Mouse (Mus musculus): ENCODE measurements around the gene Eif4e.
"Not testable (repeated sequence)": the region's sequence is repeated elsewhere in the genome, so short reads cannot be mapped to it uniquely, and the experiment has no call there.

Gene Eif4e

GRCm38 (mm10) chr3:138517881-138518280 lies 8.1 kb upstream of the Eif4e start:
- DNase-seq (ENCODE audit: low read depth, low spot score), result peak; percentile 74

DNA sequence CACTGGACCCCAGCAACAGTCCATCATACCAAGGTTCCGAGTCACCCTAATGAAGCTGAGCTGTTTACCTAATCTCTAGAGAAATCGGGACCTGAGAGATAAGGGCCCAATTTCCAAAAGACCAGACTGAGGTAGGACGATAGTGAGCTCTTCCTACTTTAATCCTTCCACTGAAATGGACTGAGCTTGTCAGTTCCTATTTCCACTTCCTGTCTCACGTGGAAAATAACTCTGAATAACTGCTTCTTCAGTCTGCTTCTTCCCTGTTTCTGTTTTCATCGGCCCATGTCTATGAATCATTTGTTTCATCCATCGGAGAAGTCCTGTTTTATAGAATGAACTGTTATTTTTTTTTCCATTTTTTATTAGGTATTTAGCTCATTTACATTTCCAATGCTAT lies 6.8 kb upstream of the Eif4e start:
- DNase-seq (ENCODE audit: low read depth, low spot score), result no peak

- DNase-seq (ENCODE audit: low read depth, low spot score), result no peak
These were observed 2.0 kb upstream of the Eif4e start for GRCm38 (mm10) chr3:138523956-138524355.

DNA sequence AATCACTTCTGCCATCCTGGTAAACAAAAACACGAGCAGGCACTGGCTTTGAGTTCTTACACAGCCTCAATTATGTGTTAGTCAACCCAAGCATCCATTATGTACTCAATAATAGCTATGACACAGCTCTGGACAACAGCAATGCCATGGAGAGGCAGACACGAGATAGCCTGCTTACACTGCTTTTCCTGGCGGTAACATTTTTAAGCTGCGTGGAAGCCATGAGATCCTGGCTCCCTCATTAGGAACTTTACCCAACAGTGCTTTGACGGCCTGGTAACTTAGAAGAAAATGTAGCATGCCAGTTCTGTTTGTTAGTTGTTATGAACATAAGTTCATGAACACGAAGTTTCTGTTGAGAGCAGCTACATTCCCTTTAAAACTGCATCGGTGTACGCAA lies 485 bp upstream of the Eif4e start:
- no peak for DNase-seq (ENCODE audit: low read depth, low spot score)

GRCm38 (mm10) chr3:138526916-138527666 lies 1.1 kb downstream of the Eif4e start:
- DNase-seq (ENCODE audit: low read depth, low spot score), result peak; percentile 99

GRCm38 (mm10) chr3:138527667-138528231 lies 1.8 kb downstream of the Eif4e start:
- peak; percentile 60 for DNase-seq (ENCODE audit: low read depth, low spot score)

GRCm38 (mm10) chr3:138528265-138528664 lies 2.3 kb downstream of the Eif4e start:
- no peak for DNase-seq (ENCODE audit: low read depth, low spot score)

DNA sequence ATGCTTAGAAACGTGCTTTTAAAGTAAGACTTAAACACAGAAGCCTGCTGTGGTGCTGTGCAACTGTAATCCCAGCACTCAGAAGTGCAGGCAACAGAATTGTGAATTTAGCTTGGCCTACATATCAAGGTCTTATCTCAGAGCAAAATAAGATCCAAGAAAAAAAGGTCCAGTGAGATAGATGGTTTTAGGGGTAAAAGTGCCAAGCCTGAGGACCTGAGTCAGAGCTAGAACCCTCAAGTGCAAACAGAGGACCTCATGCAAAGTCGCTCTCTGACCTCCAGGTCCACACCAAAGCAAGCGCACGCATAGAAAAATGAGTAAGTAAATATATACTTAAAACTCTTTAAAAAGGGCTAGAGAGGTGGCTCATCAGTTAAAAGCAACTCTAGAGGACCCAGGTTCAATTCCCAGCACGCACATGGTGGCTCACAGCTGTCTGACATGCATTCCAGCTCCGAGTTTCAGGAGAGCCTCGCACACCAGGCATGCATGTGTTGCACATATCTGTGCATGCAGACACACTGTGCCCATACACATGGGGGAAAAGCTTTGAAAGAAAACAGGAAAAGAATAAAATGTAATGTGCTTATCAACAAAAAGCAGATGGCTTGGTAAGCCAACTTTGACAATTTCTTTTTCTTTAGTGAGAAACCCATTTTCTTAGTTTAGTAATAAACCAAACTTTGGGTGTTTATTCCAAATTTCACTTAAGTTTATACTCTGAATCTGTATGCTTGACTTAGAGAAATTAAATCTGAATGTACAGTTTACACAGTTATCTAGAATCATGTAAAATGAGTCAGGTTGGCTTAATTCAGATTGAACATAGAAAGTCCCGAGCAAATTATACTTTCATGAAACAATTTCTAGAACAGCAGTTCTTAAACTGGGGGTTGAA lies 4.8 kb downstream of the Eif4e start:
- DNase-seq (ENCODE audit: low read depth, low spot score), result no peak

- DNase-seq (ENCODE audit: low read depth, low spot score), result no peak
These were observed 5.7 kb downstream of the Eif4e start for GRCm38 (mm10) chr3:138531479-138532181.

DNA sequence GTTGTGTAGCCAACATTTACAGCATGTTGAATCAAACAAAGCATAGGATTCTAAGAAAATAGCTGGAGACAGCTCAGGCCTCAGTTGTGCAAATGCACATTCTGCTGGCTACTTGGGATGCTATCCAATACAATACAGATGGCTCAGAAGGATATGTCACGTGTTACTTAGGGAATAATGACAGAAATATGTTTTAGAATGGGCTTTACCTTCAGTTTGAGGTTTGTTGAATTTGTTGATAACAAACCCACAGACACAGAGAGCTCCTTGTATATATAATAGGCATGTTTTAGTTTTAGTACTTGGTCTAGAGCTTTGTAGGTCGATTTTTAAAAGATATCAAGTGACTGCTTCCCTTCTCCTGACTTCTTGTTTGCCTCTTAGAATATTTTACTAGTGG lies 6.8 kb downstream of the Eif4e start:
- no peak for DNase-seq (ENCODE audit: low read depth, low spot score)

GRCm38 (mm10) chr3:138536031-138536430 lies 10.1 kb downstream of the Eif4e start:
- DNase-seq (ENCODE audit: low read depth, low spot score), result no peak

DNA sequence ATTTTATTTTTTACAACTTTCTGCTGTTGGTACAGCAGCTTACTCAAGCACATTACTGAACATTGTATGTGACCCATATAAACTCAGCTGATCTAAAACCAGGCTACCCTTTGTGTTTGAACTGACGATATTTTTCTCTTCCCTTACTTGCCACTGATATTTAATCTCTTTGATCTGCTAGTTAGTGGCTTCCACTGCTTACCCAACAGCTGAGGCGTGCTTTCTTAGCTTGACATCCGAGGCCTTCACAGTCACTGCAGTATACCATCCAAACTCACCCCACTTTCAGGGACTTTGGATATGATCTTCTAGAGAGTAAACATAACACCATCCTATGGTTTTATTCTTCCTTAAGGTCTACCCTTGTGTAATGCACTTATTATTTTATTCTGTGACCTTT lies 16.6 kb downstream of the Eif4e start:
- DNase-seq (ENCODE audit: low read depth, low spot score), result peak; percentile 45

DNA sequence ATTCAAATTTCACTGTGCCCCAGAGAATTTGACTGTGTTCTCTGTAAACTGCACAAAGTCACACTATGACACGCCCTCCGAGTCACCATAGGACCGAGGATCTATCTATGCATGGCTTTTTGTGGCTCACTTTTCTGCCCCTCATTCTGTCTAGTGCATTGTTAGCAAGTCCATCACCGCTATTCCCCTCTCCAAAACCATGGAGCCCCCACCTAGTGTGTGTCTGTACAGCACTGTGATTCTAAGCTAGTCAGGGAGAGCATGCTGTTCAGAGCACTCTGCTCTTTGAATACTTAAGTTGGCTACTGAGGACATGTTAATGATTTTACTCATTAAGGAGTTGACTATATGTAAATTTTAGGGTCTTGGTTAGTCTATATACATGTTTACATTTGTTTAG lies 18.1 kb downstream of the Eif4e start:
- DNase-seq (ENCODE audit: low read depth, low spot score), result no peak

DNA sequence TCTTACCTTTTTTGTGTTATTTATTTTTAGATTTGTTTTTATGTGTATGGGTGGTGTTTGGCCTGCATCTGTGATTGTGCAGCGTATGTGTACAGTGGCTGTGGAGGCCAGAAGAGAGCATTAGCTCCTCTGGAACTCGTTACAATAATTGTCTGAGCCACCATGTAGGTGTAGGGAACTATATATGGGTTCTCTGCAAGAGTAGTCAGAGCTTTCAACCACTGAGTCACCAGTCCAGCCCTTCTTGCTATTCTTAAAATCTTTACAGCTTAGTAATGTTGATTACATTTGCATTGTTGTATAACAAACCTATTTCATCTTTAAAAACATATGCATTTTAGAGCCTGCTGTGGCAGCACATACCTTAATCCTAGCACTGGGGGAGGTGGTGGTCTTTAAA lies 20.7 kb downstream of the Eif4e start:
- DNase-seq (ENCODE audit: low read depth, low spot score), result no peak

GRCm38 (mm10) chr3:138549045-138549444 lies 23.1 kb downstream of the Eif4e start:
- DNase-seq (ENCODE audit: low read depth, low spot score), result no peak

DNA sequence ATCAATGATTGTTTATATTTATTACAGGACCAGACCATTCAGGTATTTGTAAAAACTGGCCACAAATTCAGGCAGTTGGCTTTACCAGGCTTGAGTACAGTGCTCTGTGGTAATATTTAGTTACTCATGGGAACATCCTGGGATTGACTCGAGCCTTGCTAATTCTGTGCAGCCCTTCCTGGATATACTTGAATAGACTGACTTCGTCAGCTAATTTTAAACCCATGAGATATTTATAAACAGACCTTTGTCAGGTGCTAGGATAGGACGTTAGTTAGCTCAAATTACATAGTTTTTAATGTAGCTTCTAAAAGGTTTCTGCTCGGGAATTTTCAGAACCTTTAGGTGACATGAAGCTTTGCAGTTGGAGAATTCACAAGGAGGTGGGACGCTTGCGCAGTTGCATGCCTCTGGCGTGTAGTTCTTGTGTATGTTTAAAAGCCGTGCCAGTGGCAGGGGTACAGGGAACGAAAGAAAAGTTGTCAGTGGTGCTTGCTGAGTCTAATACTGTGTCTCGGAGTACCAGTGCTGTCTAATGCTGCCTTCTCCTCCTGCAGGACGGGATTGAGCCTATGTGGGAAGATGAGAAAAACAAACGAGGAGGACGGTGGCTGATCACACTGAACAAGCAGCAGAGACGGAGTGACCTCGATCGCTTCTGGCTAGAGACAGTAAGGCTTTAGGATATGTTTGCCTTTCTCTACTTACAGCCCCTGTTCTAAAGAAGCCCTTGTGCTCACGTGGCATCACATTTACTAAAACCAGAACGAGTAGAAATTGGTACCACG lies 24.6 kb downstream of the Eif4e start:
- no peak for DNase-seq (ENCODE audit: low read depth, low spot score)

- not testable (repeated sequence) for DNase-seq (ENCODE audit: low read depth, low spot score)
These were observed 29.3 kb downstream of the Eif4e start for GRCm38 (mm10) chr3:138555279-138555678.

- DNase-seq (ENCODE audit: low read depth, low spot score), result peak; percentile 12
These were observed 32.5 kb downstream of the Eif4e start for GRCm38 (mm10) chr3:138558529-138558928.

- no peak for DNase-seq (ENCODE audit: low read depth, low spot score)
These were observed 34.3 kb downstream of the Eif4e start for GRCm38 (mm10) chr3:138560242-138560641.

DNA sequence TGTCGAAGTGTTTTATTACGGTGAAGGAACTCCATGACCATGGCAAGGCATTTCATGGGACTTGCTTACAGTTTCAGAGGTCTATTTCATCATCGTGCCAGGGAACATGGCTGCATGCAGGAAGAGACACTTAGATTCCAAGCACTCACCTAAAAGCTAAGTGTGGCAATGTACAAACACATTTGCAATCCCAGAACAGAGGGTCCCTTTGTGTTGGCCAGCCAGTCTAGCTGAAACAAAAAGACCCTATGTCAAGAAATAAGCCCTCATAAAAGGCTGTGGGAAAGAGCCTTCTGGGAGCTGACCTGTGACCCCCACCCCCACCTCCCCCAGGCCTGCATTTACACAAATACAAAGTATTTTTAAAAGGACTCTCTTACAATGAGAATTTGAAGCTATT lies 34.9 kb downstream of the Eif4e start:
- no peak for DNase-seq (ENCODE audit: low read depth, low spot score)

GRCm38 (mm10) chr3:138578867-138579266 lies 52.9 kb downstream of the Eif4e start:
- no peak for DNase-seq (ENCODE audit: low read depth, low spot score)
